Mouse (Mus musculus) Muller cell, postnatal 12 days (primary cell): ENCODE results near the gene Hcn1.
"Not testable (repeated sequence)": the region's sequence is repeated elsewhere in the genome, so short reads cannot be mapped to it uniquely, and the experiment has no call there.

Experiments used
- DNase-seq: peaks from one replicate; pipeline ENCODE4 v3.0.0-alpha.2; 2015; ENCODE audit errors: inconsistent ontology term

Hcn1 gene

GRCm38 (mm10) chr13:117877787-117878186 lies 275.7 kb downstream of the Hcn1 start:
- no peak for DNase-seq

- DNase-seq = no peak
Observed at GRCm38 (mm10) chr13:117880471-117881225, 278.5 kb downstream of the Hcn1 start.

GRCm38 (mm10) chr13:117892076-117892475 lies 290.0 kb downstream of the Hcn1 start:
- no peak for DNase-seq

- DNase-seq = peak; percentile 49
Observed at GRCm38 (mm10) chr13:117898052-117898451, 295.9 kb downstream of the Hcn1 start.

GRCm38 (mm10) chr13:117907801-117908200 lies 305.7 kb downstream of the Hcn1 start:
- DNase-seq = peak; percentile 57

GRCm38 (mm10) chr13:117929734-117930133 lies 327.6 kb downstream of the Hcn1 start:
- DNase-seq = no peak

GRCm38 (mm10) chr13:117931746-117932145 lies 329.6 kb downstream of the Hcn1 start:
- peak; percentile 70 for DNase-seq

GRCm38 (mm10) chr13:117938761-117939160 lies 336.6 kb downstream of the Hcn1 start:
- no peak for DNase-seq

- no peak for DNase-seq
Observed at GRCm38 (mm10) chr13:117940536-117941280, 338.6 kb downstream of the Hcn1 start.

- no peak for DNase-seq
Observed at GRCm38 (mm10) chr13:117946843-117947242, 344.7 kb downstream of the Hcn1 start.

- no peak for DNase-seq
Observed at GRCm38 (mm10) chr13:117947704-117948376, 345.7 kb downstream of the Hcn1 start.

- DNase-seq = peak; percentile 48
Observed at GRCm38 (mm10) chr13:117958496-117959421, 356.6 kb downstream of the Hcn1 start.

- DNase-seq = no peak
Observed at GRCm38 (mm10) chr13:117964620-117965019, 362.5 kb downstream of the Hcn1 start.

GRCm38 (mm10) chr13:117975382-117975781 lies 373.3 kb downstream of the Hcn1 start:
- DNase-seq = no peak

- DNase-seq = no peak
Observed at GRCm38 (mm10) chr13:117975823-117976222, 373.7 kb downstream of the Hcn1 start.

- DNase-seq = no peak
Observed at GRCm38 (mm10) chr13:117984339-117984738, 382.2 kb downstream of the Hcn1 start.

- no peak for DNase-seq
Observed at GRCm38 (mm10) chr13:117999767-118000488, 397.8 kb downstream of the Hcn1 start.

GRCm38 (mm10) chr13:118000538-118000937 lies 398.4 kb downstream of the Hcn1 start:
- no peak for DNase-seq

GRCm38 (mm10) chr13:118021176-118021575 lies 419.1 kb downstream of the Hcn1 start:
- peak; percentile 5 for DNase-seq

- not testable (repeated sequence) for DNase-seq
Observed at GRCm38 (mm10) chr13:118022891-118023290, 420.8 kb downstream of the Hcn1 start.

- DNase-seq = no peak
Observed at GRCm38 (mm10) chr13:118023381-118023780, 421.3 kb downstream of the Hcn1 start.
